Mouse (Mus musculus): Measurements from ENCODE around the gene Gm20538.

- TF ChIP-seq CTCF (IDR thresholded peaks at IDR 0.05; ENCODE audit: borderline replicate concordance, insufficient read depth, low read depth, low read length): no peak
- no peak for TF ChIP-seq POLR2A (IDR thresholded peaks at IDR 0.05; ENCODE audit: borderline replicate concordance, insufficient read depth, low read length)
Measured at GRCm38 (mm10) chr19:44594180-44594579, 41.5 kb upstream of the Gm20538 start.

Data from cerebellum, adult 2 months (tissue).